Mouse (Mus musculus) left cerebral cortex, adult 2 months (tissue): ENCODE results near the gene Mgst2. TPM values are rescaled to one million over a fixed set of nuclear protein-coding genes. Genes with fewer than 3 reads are reported as not detected.

Source experiments
- DNase-seq, 2 experiments: peaks; one replicate each; pipeline ENCODE4 v3.0.0; 2021 to 2022; ENCODE audit warnings: low spot score in 2 of 2, mixed read lengths in 1 of 2; ENCODE audit errors: extremely low spot score in 1 of 2
- H3K27ac ChIP-seq: fragments of 200-600 bp; 2 replicates; pipeline ENCODE4 v1.8.1; 2022
- H3K4me3 ChIP-seq: fragments of 200-600 bp; 2 replicates; pipeline ENCODE4 v1.8.1; 2022
- CTCF ChIP-seq: fragments of 200-600 bp; IDR thresholded peaks from 2 replicates; pipeline ENCODE4 v1.8.1; 2022; ENCODE audit warnings: antibody characterized with exemption, mild to moderate bottlenecking, moderate library complexity
- intact Hi-C: fragments of 180-260 bp; cut with DNase I; formaldehyde crosslinking; loops from one replicate; pipeline ENCODE4 v1.15.1; 2025
- total RNA-seq, 2 experiments: library from RNA; stranded (reverse); gene quantifications; 2 replicates each; pipeline ENCODE4 v1.2.3; 2021

Gene Mgst2
- total RNA-seq, 2 experiments from 2014 or later = not detected

GRCm38 (mm10) chr3:51660821-51661276, 689 bp downstream of the Mgst2 start:
- no peak for DNase-seq
- Histone ChIP-seq H3K27ac (no peak overlapping the region), H3K4me3 (no peak overlapping the region)
- no peak for TF ChIP-seq CTCF
- intact Hi-C loops = no loop called here

- intact Hi-C loops = no loop called here
- H3K27ac ChIP-seq = no peak overlapping the region
- DNase-seq = no peak
- TF ChIP-seq CTCF = no peak
- no peak overlapping the region for H3K4me3 ChIP-seq
These were observed 1.2 kb downstream of the Mgst2 start for GRCm38 (mm10) chr3:51661376-51661775.

GRCm38 (mm10) chr3:51661880-51662550, 1.9 kb downstream of the Mgst2 start:
- DNase-seq = no peak
- intact Hi-C loops = no loop called here
- Histone ChIP-seq H3K4me3 (no peak overlapping the region), H3K27ac (no peak overlapping the region)
- no peak for TF ChIP-seq CTCF

GRCm38 (mm10) chr3:51662557-51662956, 2.4 kb downstream of the Mgst2 start:
- no peak overlapping the region for H3K4me3 ChIP-seq
- intact Hi-C loops = no loop called here
- H3K27ac ChIP-seq = no peak overlapping the region
- no peak for TF ChIP-seq CTCF
- no peak for DNase-seq

- H3K4me3 ChIP-seq = no peak overlapping the region
- no peak for TF ChIP-seq CTCF
- no peak for DNase-seq
- H3K27ac ChIP-seq = no peak overlapping the region
- intact Hi-C loops = no loop called here
These were observed 8.4 kb downstream of the Mgst2 start for GRCm38 (mm10) chr3:51668607-51669006.

- Histone ChIP-seq H3K4me3 (no peak overlapping the region), H3K27ac (no peak overlapping the region)
- DNase-seq = no peak
- intact Hi-C loops = no loop called here
- no peak for TF ChIP-seq CTCF
These were observed 10.4 kb downstream of the Mgst2 start for GRCm38 (mm10) chr3:51670414-51671070.

- no peak overlapping the region for H3K4me3 ChIP-seq
- no peak overlapping the region for H3K27ac ChIP-seq
- no peak for TF ChIP-seq CTCF
- no peak for DNase-seq
- intact Hi-C loops = no loop called here
These were observed 10.9 kb downstream of the Mgst2 start for GRCm38 (mm10) chr3:51671071-51671469.

- TF ChIP-seq CTCF = no peak
- no peak for DNase-seq
- Histone ChIP-seq H3K27ac (no peak overlapping the region), H3K4me3 (no peak overlapping the region)
- intact Hi-C loops = no loop called here
These were observed 12.5 kb downstream of the Mgst2 start for GRCm38 (mm10) chr3:51672631-51673030.

GRCm38 (mm10) chr3:51673408-51674086, 13.4 kb downstream of the Mgst2 start:
- no peak overlapping the region for H3K27ac ChIP-seq
- TF ChIP-seq CTCF = peak; percentile 66
- no peak overlapping the region for H3K4me3 ChIP-seq
- intact Hi-C loops = no loop called here
- DNase-seq = peak; percentile 23 to 28

GRCm38 (mm10) chr3:51674963-51675362, 14.8 kb downstream of the Mgst2 start:
- TF ChIP-seq CTCF = no peak
- no peak overlapping the region for H3K27ac ChIP-seq
- intact Hi-C loops = no loop called here
- no peak for DNase-seq
- no peak overlapping the region for H3K4me3 ChIP-seq

- intact Hi-C loops = no loop called here
- no peak for DNase-seq
- H3K4me3 ChIP-seq = no peak overlapping the region
- no peak overlapping the region for H3K27ac ChIP-seq
- TF ChIP-seq CTCF = no peak
These were observed 25.4 kb downstream of the Mgst2 start for GRCm38 (mm10) chr3:51685539-51685938.

- H3K27ac ChIP-seq = no peak overlapping the region
- TF ChIP-seq CTCF = no peak
- H3K4me3 ChIP-seq = no peak overlapping the region
- DNase-seq = no peak
- intact Hi-C loops = no loop called here
These were observed 26.2 kb downstream of the Mgst2 start for GRCm38 (mm10) chr3:51686316-51686715.
